Mouse (Mus musculus) embryonic facial prominence, embryonic 12.5 days (tissue): ENCODE results near the gene Yy1. TPM values are rescaled to one million over a fixed set of nuclear protein-coding genes. Genes with fewer than 3 reads are reported as not detected.

Experiments used
- ATAC-seq: fragments of 200-750 bp; cut with Nextera tagmentation; 2 replicates; pipeline ENCODE4 v1.8.0; 2017; ENCODE audit not compliant: insufficient number of reproducible peaks, insufficient read depth, low FRiP score, low TSS enrichment
- H3K27ac ChIP-seq: fragments of 300-500 bp; sonication (generic); 2 replicates; pipeline ENCODE4 v1.5.1; 2016; ENCODE audit warnings: mild to moderate bottlenecking
- H3K27me3 ChIP-seq: fragments of 300-500 bp; sonication (generic); 2 replicates; pipeline ENCODE4 v1.6.1; 2016; ENCODE audit warnings: mild to moderate bottlenecking, moderate library complexity
- H3K36me3 ChIP-seq: fragments of 300-500 bp; sonication (generic); 2 replicates; pipeline ENCODE4 v1.6.1; 2016; ENCODE audit warnings: mild to moderate bottlenecking
- H3K4me1 ChIP-seq: fragments of 300-500 bp; sonication (generic); 2 replicates; pipeline ENCODE4 v1.6.1; 2016
- H3K4me2 ChIP-seq: fragments of 300-500 bp; sonication (generic); replicated peaks from 2 replicates; pipeline ENCODE4 v1.6.1; 2016; ENCODE audit warnings: mild to moderate bottlenecking, moderate library complexity
- H3K4me3 ChIP-seq: fragments of 300-500 bp; sonication (generic); 2 replicates; pipeline ENCODE4 v1.5.1; 2016; ENCODE audit warnings: mild to moderate bottlenecking
- H3K9ac ChIP-seq: fragments of 300-500 bp; sonication (generic); 2 replicates; pipeline ENCODE4 v1.6.1; 2016; ENCODE audit warnings: mild to moderate bottlenecking, moderate library complexity
- H3K9me3 ChIP-seq: fragments of 300-500 bp; sonication (generic); 2 replicates; pipeline ENCODE4 v1.6.1; 2016; ENCODE audit warnings: mild to moderate bottlenecking, moderate library complexity
- WGBS: fragments of 180-500 bp; shearing (Covaris S2); methylation state at CpG from one replicate; pipeline ENCODE4 v1.1.7; 2016; 5-methylcytosine and 5-hydroxymethylcytosine counted together
- polyA plus RNA-seq: library from polyadenylated mRNA; unstranded; fragments of >200 nt; fragmentation: Nextera tagmentation; extraction: Ambion mirVana; gene quantifications from 2 replicates; pipeline ENCODE4 v1.2.1, GENCODE M21; 2016

Yy1 gene
- polyA plus RNA-seq, 1 experiment from 2014 or later = 23.2 TPM

- H3K36me3 ChIP-seq = peaks cover 14% of the 10 kb centered on the region
- no peak overlapping the region for H3K9ac ChIP-seq
- H3K9me3 ChIP-seq = no peaks in the 10 kb centered on the region; the same call in 1 of the 2 replicates
- no peak overlapping the region for H3K4me3 ChIP-seq
- H3K4me1 ChIP-seq = no peaks in the 10 kb centered on the region
- H3K27me3 ChIP-seq = no peaks in the 10 kb centered on the region
- no peak overlapping the region for H3K27ac ChIP-seq
- no peak overlapping the region for H3K4me2 ChIP-seq
- ATAC-seq = no peak
- 81% methylated on average over 4 of the region's 4 CpGs for WGBS
These were observed 56.8 kb downstream of the Yy1 start for GRCm38 (mm10) chr12:108849488-108850022.

GRCm38 (mm10) chr12:108850129-108850528 lies 57.4 kb downstream of the Yy1 start:
- H3K27ac ChIP-seq = no peak overlapping the region
- no peak overlapping the region for H3K4me2 ChIP-seq
- no peak overlapping the region for H3K9ac ChIP-seq
- no peak for ATAC-seq
- WGBS = 40% methylated on average over 8 of the region's 8 CpGs
- H3K4me1 ChIP-seq = no peaks in the 10 kb centered on the region
- H3K9me3 ChIP-seq = no peaks in the 10 kb centered on the region; the same call in 1 of the 2 replicates
- H3K27me3 ChIP-seq = no peaks in the 10 kb centered on the region
- H3K4me3 ChIP-seq = no peak overlapping the region
- peaks cover 8% of the 10 kb centered on the region for H3K36me3 ChIP-seq

GRCm38 (mm10) chr12:108850886-108851285 lies 58.1 kb downstream of the Yy1 start:
- H3K9ac ChIP-seq = no peak overlapping the region
- 88% methylated on average over 8 of the region's 8 CpGs for WGBS
- H3K27me3 ChIP-seq = no peaks in the 10 kb centered on the region
- no peaks in the 10 kb centered on the region; the same call in 1 of the 2 replicates for H3K9me3 ChIP-seq
- no peaks in the 10 kb centered on the region for H3K4me1 ChIP-seq
- no peak overlapping the region for H3K4me2 ChIP-seq
- H3K4me3 ChIP-seq = no peak overlapping the region
- no peak overlapping the region for H3K27ac ChIP-seq
- no peak for ATAC-seq
- 0 out of 2 replicates have a peak, but pooled peaks cover 3% of the 10 kb centered on the region for H3K36me3 ChIP-seq

GRCm38 (mm10) chr12:108852822-108853221 lies 60.0 kb downstream of the Yy1 start:
- WGBS = 84% methylated on average over 8 of the region's 8 CpGs
- H3K36me3 ChIP-seq = 0 out of 2 replicates have a peak, but pooled peaks cover 2% of the 10 kb centered on the region
- no peak overlapping the region for H3K4me2 ChIP-seq
- H3K27ac ChIP-seq = no peak overlapping the region
- no peak overlapping the region for H3K9ac ChIP-seq
- no peak overlapping the region for H3K4me3 ChIP-seq
- no peaks in the 10 kb centered on the region for H3K9me3 ChIP-seq
- H3K4me1 ChIP-seq = 0 out of 2 replicates have a peak, but pooled peaks cover 5% of the 10 kb centered on the region
- no peak for ATAC-seq
- H3K27me3 ChIP-seq = no peaks in the 10 kb centered on the region

- no peak overlapping the region for H3K9ac ChIP-seq
- no peak overlapping the region for H3K4me3 ChIP-seq
- H3K27me3 ChIP-seq = no peaks in the 10 kb centered on the region
- H3K4me2 ChIP-seq = no peak overlapping the region
- WGBS = 92% methylated on average over 10 of the region's 10 CpGs
- no peaks in the 10 kb centered on the region for H3K9me3 ChIP-seq
- no peak overlapping the region for H3K27ac ChIP-seq
- no peak for ATAC-seq
- 0 out of 2 replicates have a peak, but pooled peaks cover 5% of the 10 kb centered on the region for H3K4me1 ChIP-seq
- H3K36me3 ChIP-seq = peaks cover 9% of the 10 kb centered on the region
These were observed 62.3 kb downstream of the Yy1 start for GRCm38 (mm10) chr12:108855081-108855480.

- ATAC-seq = no peak
- no peak overlapping the region for H3K27ac ChIP-seq
These were observed 63.4 kb downstream of the Yy1 start for GRCm38 (mm10) chr12:108856186-108856585.

GRCm38 (mm10) chr12:108857109-108857508 lies 64.3 kb downstream of the Yy1 start:
- no peak overlapping the region for H3K4me3 ChIP-seq
- H3K27ac ChIP-seq = no peak overlapping the region
- 85% methylated on average over 7 of the region's 7 CpGs for WGBS
- no peaks in the 10 kb centered on the region for H3K27me3 ChIP-seq
- ATAC-seq = no peak
- H3K9me3 ChIP-seq = no peaks in the 10 kb centered on the region
- no peak overlapping the region for H3K9ac ChIP-seq
- no peak overlapping the region for H3K4me2 ChIP-seq
- H3K36me3 ChIP-seq = peaks cover 29% of the 10 kb centered on the region
- 0 out of 2 replicates have a peak, but pooled peaks cover 5% of the 10 kb centered on the region for H3K4me1 ChIP-seq

More at GRCm38 (mm10) chr12:108856186-108856585, 63.4 kb downstream of the Yy1 start:
- H3K9ac ChIP-seq = no peak overlapping the region
- H3K9me3 ChIP-seq = no peaks in the 10 kb centered on the region
- 0 out of 2 replicates have a peak, but pooled peaks cover 5% of the 10 kb centered on the region for H3K4me1 ChIP-seq
- no peak overlapping the region for H3K4me2 ChIP-seq
- WGBS = 80% methylated on average over 8 of the region's 8 CpGs
- no peak overlapping the region for H3K4me3 ChIP-seq
- peaks cover 20% of the 10 kb centered on the region for H3K36me3 ChIP-seq
- H3K27me3 ChIP-seq = no peaks in the 10 kb centered on the region

GRCm38 (mm10) chr12:108857589-108858184 lies 64.9 kb downstream of the Yy1 start:
- no peaks in the 10 kb centered on the region for H3K27me3 ChIP-seq
- 0 out of 2 replicates have a peak, but pooled peaks cover 5% of the 10 kb centered on the region for H3K4me1 ChIP-seq
- WGBS = 71% methylated on average over 7 of the region's 7 CpGs
- no peaks in the 10 kb centered on the region for H3K9me3 ChIP-seq
- no peak overlapping the region for H3K4me2 ChIP-seq
- no peak overlapping the region for H3K4me3 ChIP-seq
- H3K9ac ChIP-seq = no peak overlapping the region
- H3K27ac ChIP-seq = no peak overlapping the region
- ATAC-seq = no peak
- H3K36me3 ChIP-seq = peaks cover 35% of the 10 kb centered on the region

GRCm38 (mm10) chr12:108858486-108858885 lies 65.7 kb downstream of the Yy1 start:
- H3K27ac ChIP-seq = no peak overlapping the region
- 0 out of 2 replicates have a peak, but pooled peaks cover 5% of the 10 kb centered on the region for H3K4me1 ChIP-seq
- no peaks in the 10 kb centered on the region for H3K27me3 ChIP-seq
- no peak overlapping the region for H3K4me3 ChIP-seq
- H3K36me3 ChIP-seq = peaks cover 41% of the 10 kb centered on the region
- no peak overlapping the region for H3K4me2 ChIP-seq
- no peaks in the 10 kb centered on the region for H3K9me3 ChIP-seq
- no peak overlapping the region for H3K9ac ChIP-seq
- ATAC-seq = no peak
- WGBS = 90% methylated on average over 5 of the region's 5 CpGs

GRCm38 (mm10) chr12:108865007-108865494 lies 72.3 kb downstream of the Yy1 start:
- H3K36me3 ChIP-seq = peaks cover 97% of the 10 kb centered on the region
- no peaks in the 10 kb centered on the region for H3K27me3 ChIP-seq
- H3K4me2 ChIP-seq = no peak overlapping the region
- H3K9ac ChIP-seq = no peak overlapping the region
- no peaks in the 10 kb centered on the region for H3K4me1 ChIP-seq
- ATAC-seq = no peak
- no peak overlapping the region for H3K27ac ChIP-seq
- 88% methylated on average over 6 of the region's 6 CpGs for WGBS
- no peaks in the 10 kb centered on the region for H3K9me3 ChIP-seq
- H3K4me3 ChIP-seq = no peak overlapping the region

GRCm38 (mm10) chr12:108869575-108869974 lies 76.8 kb downstream of the Yy1 start:
- peaks cover 87% of the 10 kb centered on the region for H3K36me3 ChIP-seq
- H3K4me1 ChIP-seq = no peaks in the 10 kb centered on the region
- H3K9ac ChIP-seq = no peak overlapping the region
- WGBS = 74% methylated on average over 2 of the region's 2 CpGs
- no peaks in the 10 kb centered on the region for H3K27me3 ChIP-seq
- ATAC-seq = no peak
- no peak overlapping the region for H3K4me2 ChIP-seq
- H3K4me3 ChIP-seq = no peak overlapping the region
- H3K27ac ChIP-seq = no peak overlapping the region
- no peaks in the 10 kb centered on the region for H3K9me3 ChIP-seq
